18 mouse cellular contexts compared by ENCODE assay signal in the genomic region with DNA sequence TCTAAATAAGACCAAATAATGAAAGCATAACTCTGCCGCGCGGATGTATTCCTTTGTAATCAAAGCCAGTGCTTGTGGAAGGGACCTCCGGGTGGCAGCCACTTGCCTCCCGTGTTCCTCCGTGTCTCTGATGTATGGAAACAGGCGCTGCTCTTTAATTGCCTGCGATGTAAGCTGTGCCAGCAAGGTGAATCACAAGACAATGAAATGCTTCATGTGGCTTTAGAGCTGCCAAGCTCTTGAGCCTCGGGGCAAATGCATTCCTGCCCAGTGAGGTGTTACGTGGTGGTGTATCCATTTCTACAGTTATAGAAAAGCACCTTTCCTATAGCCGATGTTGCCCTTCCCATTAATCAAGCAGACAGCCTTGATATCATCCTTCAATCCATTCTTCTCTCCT. TPM values are rescaled to one million over a fixed set of nuclear protein-coding genes. Genes with fewer than 3 reads are reported as not detected.
DNase-seq lines count a peak whose midpoint lies in the region; ATAC-seq and TF ChIP-seq lines count a peak whose summit lies in the region.
"Had no signal": no experiment of that assay in that cellular context is flagged by ENCODE, and none has a peak within 500 bp of the region (broad histone marks: within the 10 kb centered on the region; RNA-seq: fewer than 3 reads in every experiment).

No protein-coding gene starts in this region.

- DNase-seq in intestine, embryonic 14.5 days (ENCODE audit: low spot score) = peak; percentile 35
- peak; percentile 75 for DNase-seq in 3T3-L1 (ENCODE audit: low read depth, low spot score)
- DNase-seq in brain, embryonic 14.5 days (ENCODE audit: low read depth) = peak; percentile 43
- DNase-seq in kidney, postnatal 4 days = peak; percentile 9 to 35
- DNase-seq in adrenal gland, adult 18-20 months (ENCODE audit: low spot score in 2 of 2) = no peak
- no peak for DNase-seq in embryo, embryonic 11 days
- DNase-seq: cerebellum, postnatal 14 days; liver, postnatal 0 days; right cerebral cortex, adult 18-20 months; spleen, adult 18-20 months had no signal

- 75% methylated on average over 11 of the region's 11 CpGs for WGBS in intestine, embryonic 14.5 days
- 83% methylated on average over 11 of the region's 11 CpGs for WGBS in intestine, embryonic 16.5 days

- TF ChIP-seq CTCF in brain, embryonic 14.5 days (IDR thresholded peaks at IDR 0.05; ENCODE audit: borderline replicate concordance, extremely low read depth, insufficient read depth, insufficient read length) = no peak

- ATAC-seq in intestine, embryonic 14.5 days (replicated peaks; ENCODE audit: low FRiP score, low TSS enrichment, low read depth) = no peak
- no peak for ATAC-seq in intestine, embryonic 16.5 days
- no peak for ATAC-seq in inflammation-experienced regulatory T-cells, adult 6 months
- ATAC-seq: CD4-positive, CD25-positive, alpha-beta regulatory T cell, adult 4 months; liver, postnatal 0 days had no signal

- H3K9ac ChIP-seq in intestine, embryonic 14.5 days (ENCODE audit: low read length) = no peak overlapping the region
- no peak overlapping the region for H3K9ac ChIP-seq in intestine, embryonic 16.5 days (ENCODE audit: low read depth, low read length)
- H3K9ac ChIP-seq: heart, embryonic 15.5 days; hindbrain, embryonic 15.5 days; liver, postnatal 0 days; stomach, embryonic 15.5 days had no signal

- no peaks in the 10 kb centered on the region for H3K36me3 ChIP-seq in intestine, embryonic 14.5 days (ENCODE audit: control insufficient read depth, insufficient read depth, low read length)
- H3K36me3 ChIP-seq in intestine, embryonic 16.5 days (ENCODE audit: control insufficient read depth, insufficient read depth, low read length) = no peaks in the 10 kb centered on the region
- H3K36me3 ChIP-seq: heart, embryonic 15.5 days; hindbrain, embryonic 15.5 days; stomach, embryonic 15.5 days had no signal

- H3K9me3 ChIP-seq in intestine, embryonic 14.5 days (ENCODE audit: control insufficient read depth, low read length) = no peaks in the 10 kb centered on the region
- no peaks in the 10 kb centered on the region for H3K9me3 ChIP-seq in intestine, embryonic 16.5 days (ENCODE audit: control insufficient read depth, low read length)
- H3K9me3 ChIP-seq: heart, embryonic 15.5 days; hindbrain, embryonic 15.5 days; stomach, embryonic 15.5 days had no signal

- H3K4me2 ChIP-seq in intestine, embryonic 14.5 days (ENCODE audit: low read length) = no peak overlapping the region
- H3K4me2 ChIP-seq in intestine, embryonic 16.5 days (ENCODE audit: low read depth, low read length) = no peak overlapping the region
- H3K4me2 ChIP-seq: heart, embryonic 15.5 days; hindbrain, embryonic 15.5 days; stomach, embryonic 15.5 days had no signal

- no peaks in the 10 kb centered on the region for H3K27me3 ChIP-seq in intestine, embryonic 14.5 days (replicated peaks; ENCODE audit: control insufficient read depth, insufficient read depth, low read length)
- H3K27me3 ChIP-seq in intestine, embryonic 16.5 days (replicated peaks; ENCODE audit: control insufficient read depth, insufficient read depth, low read length) = no peaks in the 10 kb centered on the region
- H3K27me3 ChIP-seq: heart, embryonic 15.5 days; hindbrain, embryonic 15.5 days; stomach, embryonic 15.5 days had no signal

- no peak overlapping the region for H3K4me3 ChIP-seq in intestine, embryonic 14.5 days (ENCODE audit: low read depth, low read length)
- H3K4me3 ChIP-seq in intestine, embryonic 16.5 days (ENCODE audit: low read length) = no peak overlapping the region
- H3K4me3 ChIP-seq: heart, embryonic 15.5 days; hindbrain, embryonic 15.5 days; stomach, embryonic 15.5 days had no signal

- H3K27ac ChIP-seq in intestine, embryonic 14.5 days (ENCODE audit: low read depth) = no peak overlapping the region
- no peak overlapping the region for H3K27ac ChIP-seq in intestine, embryonic 16.5 days (ENCODE audit: low read length)
- H3K27ac ChIP-seq: heart, embryonic 15.5 days; hindbrain, embryonic 15.5 days; macrophage; stomach, embryonic 15.5 days had no signal

- H3K4me1 ChIP-seq in intestine, embryonic 14.5 days (replicated peaks; ENCODE audit: control insufficient read depth, insufficient read depth, low read length) = no peaks in the 10 kb centered on the region
- no peaks in the 10 kb centered on the region for H3K4me1 ChIP-seq in intestine, embryonic 16.5 days (ENCODE audit: control insufficient read depth, insufficient read depth, low read length)
- H3K4me1 ChIP-seq: heart, embryonic 15.5 days; hindbrain, embryonic 15.5 days; stomach, embryonic 15.5 days had no signal

- TF ChIP-seq POLR2A in brain, embryonic 14.5 days (IDR thresholded peaks at IDR 0.05; ENCODE audit: borderline replicate concordance, extremely low read depth, insufficient read depth, insufficient read length, poor library complexity, severe bottlenecking) = no peak

RNA-seq across cellular contexts. Expression of gene Pawr, which starts 24.1 kb away (rescaled TPM):
- 12.9 and 13.3 TPM in 2 replicates for polyA plus RNA-seq in intestine, embryonic 14.5 days (2014; fragmentation: Nextera tagmentation; extraction: Ambion mirVana)
- polyA plus RNA-seq in intestine, embryonic 16.5 days (2015; fragmentation: Nextera tagmentation; extraction: Ambion mirVana) = 4.5 and 7.6 TPM in 2 replicates
- 3.8 and 4.7 TPM in 2 replicates for polyA plus RNA-seq in brain, embryonic 14.5 days (2012; rRNA removed)
- total RNA-seq in adrenal gland, adult 18-20 months (2021) = 10 to 100 TPM in 1 of 2 experiments, 1 to 10 TPM in 1; 8.0 to 10.3 TPM
- polyA plus RNA-seq in inflammation-experienced regulatory T-cells, adult 6 months (2017; shearing (Covaris generic)) = under 1 TPM in 1 of 3 experiments, not detected in 2; 0.44 TPM
- total RNA-seq: granulocyte monocyte progenitor cell, adult 5-6 weeks had no signal
- polyA plus RNA-seq: CD4-positive, CD25-positive, alpha-beta regulatory T cell, adult 4 months; macrophage had no signal

Comparison
In these comparisons a context has a peak if more than half of its experiments do, and no peak if none do; other contexts are left out.
1. DNase-seq: peak in intestine, embryonic 14.5 days (single experiment), 3T3-L1 (single experiment), brain, embryonic 14.5 days (single experiment) and kidney, postnatal 4 days (2 of 2); none in adrenal gland, adult 18-20 months (0 of 2) and embryo, embryonic 11 days (single experiment).